Comparison of ENCODE assay signal across 8 mouse cellular contexts in genomic region chr10:62602177-62603040, GRCm38 (mm10). TPM values are rescaled to one million over a fixed set of nuclear protein-coding genes. Genes with fewer than 3 reads are reported as not detected.
A peak's percentile ranks its signal among the peaks of the same experiment; 100 is the strongest.
DNase-seq lines count a peak whose midpoint lies in the region; ATAC-seq lines count a peak whose summit lies in the region.

TSS of gene Ddx21 (minus strand) at chr10:62602281.

- H3K9me3 ChIP-seq in megakaryocyte, embryonic 14.5 days, result no peaks in the 10 kb centered on the region

- peak; percentile 97 for DNase-seq in ZHBTc4 (ENCODE audit: low read depth, low spot score)
- peak; percentile 75 to 76 for DNase-seq in gastrocnemius, adult 8-10 months (ENCODE audit: low spot score in 2 of 2)
- peak; percentile 56 for DNase-seq in hindlimb bud, embryonic 11.5 days (ENCODE audit: extremely low spot score, low read depth, low spot score)
- DNase-seq in left cerebral cortex, adult 8-10 months (ENCODE audit: low spot score in 2 of 2), result peak; percentile 76 to 81
- peak; percentile 94 to 95 for DNase-seq in right cerebral cortex, postnatal 10 days (ENCODE audit: low spot score in 2 of 2)
- DNase-seq in urinary bladder, postnatal 25 days (ENCODE audit: low spot score), result peak; percentile 88

- peak; percentile 92 for ATAC-seq in common myeloid progenitor, adult 5-6 weeks (replicated peaks; ENCODE audit: low read depth, poor library complexity, severe bottlenecking)

- no peaks in the 10 kb centered on the region for H3K27me3 ChIP-seq in megakaryocyte, embryonic 14.5 days (replicated peaks)

- peak within 1 kb of the TSS; percentile 99 for H3K4me3 ChIP-seq in megakaryocyte, embryonic 14.5 days (replicated peaks)

- peaks cover 61% of the 10 kb centered on the region for H3K4me1 ChIP-seq in megakaryocyte, embryonic 14.5 days

- peaks cover 13% of the 10 kb centered on the region for H3K36me3 ChIP-seq in megakaryocyte, embryonic 14.5 days (replicated peaks; ENCODE audit: low read length)

RNA-seq across cellular contexts. Expression of gene Ddx21, which starts in this region (rescaled TPM):
- total RNA-seq in common myeloid progenitor, adult 5-6 weeks (2017), result 280 and 283 TPM in 2 replicates
- 10 to 100 TPM; 28.1 to 37.7 (median 31.0) TPM for total RNA-seq in gastrocnemius, adult 8-10 months (2022)
- 10 to 100 TPM; 18.6 to 21.8 (median 19.5) TPM for total RNA-seq in left cerebral cortex, adult 8-10 months (2022)
- 5.4 and 39.8 TPM in 2 replicates for polyA plus RNA-seq in megakaryocyte, embryonic 14.5 days (2012; ENCODE audit: insufficient read depth, low replicate concordance)

Comparison
In these comparisons a context has a peak if more than half of its experiments do, and no peak if none do; other contexts are left out.
1. Peak in every context shown above with its lines: DNase-seq, ATAC-seq and H3K4me3 ChIP-seq.